Mouse (Mus musculus) T-helper 2 cell (primary cell): ENCODE results near the gene Shank2.

Experiments used
- in situ Hi-C: fragments of 300-600 bp; cut with MboI, MseI; formaldehyde crosslinking; loops from one replicate; pipeline ENCODE4 v1.15.1; 2025; ENCODE audit warnings: high pct_unique_total_duplicates

The Shank2 gene

GRCm38 (mm10) chr7:144001628-144002027 is at the start of gene Shank2:
Shank2 (plus strand) TSS chr7:144001928.
- in situ Hi-C loops, result no loop called here

GRCm38 (mm10) chr7:143952130-143952529 is 49.6 kb upstream of the Shank2 start:
- in situ Hi-C loops, result no loop called here

- in situ Hi-C loops, result no loop called here
These were observed 45.0 kb upstream of the Shank2 start for GRCm38 (mm10) chr7:143956575-143957295.

- in situ Hi-C loops, result no loop called here
These were observed 43.6 kb upstream of the Shank2 start for GRCm38 (mm10) chr7:143958030-143958565.

- in situ Hi-C loops, result no loop called here
These were observed 37.9 kb upstream of the Shank2 start for GRCm38 (mm10) chr7:143963813-143964212.

- in situ Hi-C loops, result no loop called here
These were observed 35.1 kb upstream of the Shank2 start for GRCm38 (mm10) chr7:143966621-143967020.

GRCm38 (mm10) chr7:143977491-143977830 is 24.3 kb upstream of the Shank2 start:
- in situ Hi-C loops, result no loop called here

- in situ Hi-C loops, result no loop called here
These were observed 23.7 kb upstream of the Shank2 start for GRCm38 (mm10) chr7:143977831-143978682.

GRCm38 (mm10) chr7:143978741-143979371 is 22.9 kb upstream of the Shank2 start:
- in situ Hi-C loops, result no loop called here

- in situ Hi-C loops, result no loop called here
These were observed 21.7 kb upstream of the Shank2 start for GRCm38 (mm10) chr7:143979986-143980385.

GRCm38 (mm10) chr7:143986281-143986680 is 15.4 kb upstream of the Shank2 start:
- in situ Hi-C loops, result no loop called here

- in situ Hi-C loops, result no loop called here
These were observed 10.6 kb upstream of the Shank2 start for GRCm38 (mm10) chr7:143991160-143991559.

- in situ Hi-C loops, result no loop called here
These were observed 2.7 kb upstream of the Shank2 start for GRCm38 (mm10) chr7:143999073-143999472.

- in situ Hi-C loops, result no loop called here
These were observed 1.7 kb downstream of the Shank2 start for GRCm38 (mm10) chr7:144003471-144003870.

GRCm38 (mm10) chr7:144008079-144008478 is 6.4 kb downstream of the Shank2 start:
- in situ Hi-C loops, result no loop called here

GRCm38 (mm10) chr7:144008985-144009384 is 7.3 kb downstream of the Shank2 start:
- in situ Hi-C loops, result no loop called here

- in situ Hi-C loops, result no loop called here
These were observed 12.8 kb downstream of the Shank2 start for GRCm38 (mm10) chr7:144014485-144014884.

- in situ Hi-C loops, result no loop called here
These were observed 20.1 kb downstream of the Shank2 start for GRCm38 (mm10) chr7:144021801-144022200.

GRCm38 (mm10) chr7:144022682-144023081 is 21.0 kb downstream of the Shank2 start:
- in situ Hi-C loops, result no loop called here

- in situ Hi-C loops, result no loop called here
These were observed 21.8 kb downstream of the Shank2 start for GRCm38 (mm10) chr7:144023561-144023960.

- in situ Hi-C loops, result no loop called here
These were observed 24.5 kb downstream of the Shank2 start for GRCm38 (mm10) chr7:144026024-144026752.
